Mouse (Mus musculus): ENCODE data around the gene 2610528J11Rik. TPM values are rescaled to one million over a fixed set of nuclear protein-coding genes. Genes with fewer than 3 reads are reported as not detected.
"Not testable (repeated sequence)": the region's sequence is repeated elsewhere in the genome, so short reads cannot be mapped to it uniquely, and the experiment has no call there.

Gene 2610528J11Rik
- polyA plus RNA-seq (2015; fragmentation: Nextera tagmentation; extraction: Ambion mirVana), result not detected in 2 replicates

DNA sequence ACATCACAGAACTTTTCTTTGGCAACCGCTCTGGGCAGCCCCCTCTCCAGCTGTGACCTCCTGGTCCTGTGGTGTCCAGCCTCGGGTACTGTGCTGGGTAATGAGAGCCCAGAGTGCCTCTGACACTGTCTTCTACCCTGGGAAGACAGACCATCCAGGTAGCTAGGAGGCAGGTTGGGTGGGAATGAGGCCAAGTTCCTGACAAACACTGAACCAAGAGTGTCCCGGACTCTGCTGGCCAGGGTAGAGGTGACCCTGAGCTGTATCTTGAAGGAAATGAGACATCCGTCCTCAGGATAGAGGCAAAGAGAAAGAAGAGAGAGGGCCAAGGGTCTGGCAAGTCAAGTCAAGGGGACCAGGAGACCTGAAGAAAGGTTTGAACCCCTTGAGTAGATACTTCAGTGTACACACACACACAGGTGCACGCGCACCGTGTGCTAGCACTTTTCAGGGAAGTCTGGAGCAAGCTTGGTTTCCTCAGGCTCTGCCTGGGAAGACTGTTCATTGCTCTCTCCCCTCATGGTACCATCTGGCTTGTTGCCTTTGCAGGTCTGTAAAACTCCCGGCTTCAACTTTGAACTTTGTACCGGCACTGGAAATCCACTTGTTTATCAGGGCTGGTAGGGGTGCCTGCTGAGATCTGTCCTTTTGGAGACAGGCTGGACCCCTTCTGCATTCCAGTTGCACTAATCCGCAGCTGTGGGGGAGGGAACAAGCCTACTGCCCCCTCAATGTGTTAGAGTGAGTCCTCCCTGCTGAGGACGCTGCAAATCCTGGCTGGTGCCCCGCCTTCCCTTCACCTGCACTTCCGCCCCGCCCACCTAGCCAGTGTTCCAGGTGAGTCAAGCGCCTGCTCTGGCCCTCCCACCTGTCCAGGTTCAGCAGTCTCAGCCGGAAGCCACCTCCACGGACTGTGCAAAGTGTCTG, at the start of gene 2610528J11Rik:
TSS of gene 2610528J11Rik (plus strand) at position 592 of the 927 bp plus-strand sequence.
- no peaks in the 10 kb centered on the region for H3K9me3 ChIP-seq (ENCODE audit: control insufficient read depth, low read length)
- H3K4me1 ChIP-seq (ENCODE audit: control insufficient read depth, insufficient read depth, low read depth, low read length), result no peaks in the 10 kb centered on the region
- H3K27ac ChIP-seq (ENCODE audit: low read depth, low read length), result no peak within 1 kb of the TSS
- H3K4me2 ChIP-seq (ENCODE audit: low read length), result no peak within 1 kb of the TSS
- H3K27me3 ChIP-seq (replicated peaks; ENCODE audit: control insufficient read depth, insufficient read depth, low read length), result no peaks in the 10 kb centered on the region
- no peak for ATAC-seq
- no peak within 1 kb of the TSS for H3K9ac ChIP-seq (ENCODE audit: low read depth, low read length)
- no peaks in the 10 kb centered on the region for H3K36me3 ChIP-seq (ENCODE audit: control insufficient read depth, insufficient read depth, low read length)
- no peak within 1 kb of the TSS for H3K4me3 ChIP-seq (ENCODE audit: low read length)
- 44% methylated on average over 17 of the region's 17 CpGs for WGBS

DNA sequence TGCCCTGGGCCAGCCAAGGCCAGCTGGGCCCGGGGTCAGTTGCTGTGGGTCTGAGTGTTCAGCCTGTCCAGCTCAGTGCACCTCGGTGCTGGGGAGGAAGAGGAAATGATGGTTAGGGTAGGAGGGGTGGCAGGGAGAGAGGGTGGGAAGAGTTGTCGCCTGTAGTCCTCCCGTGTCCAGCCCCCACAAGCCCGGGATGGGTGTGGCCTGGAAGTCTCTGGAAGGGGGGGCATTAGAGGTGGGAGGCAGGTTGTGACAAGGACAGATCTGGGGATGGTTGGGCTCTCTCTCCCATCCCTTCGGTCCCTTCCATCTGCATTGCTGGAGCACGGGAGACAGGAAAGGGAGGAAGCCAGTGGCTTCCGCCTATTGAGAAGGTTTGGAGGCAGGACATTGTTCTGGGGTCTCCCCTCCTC, 37.1 kb upstream of the 2610528J11Rik start, which contains the start of gene Tie1:
TSS of gene Tie1 (minus strand) at position 345 of the 416 bp plus-strand sequence.
- H3K4me3 ChIP-seq (ENCODE audit: low read length), result no peak within 1 kb of the TSS
- H3K4me1 ChIP-seq (ENCODE audit: control insufficient read depth, insufficient read depth, low read depth, low read length), result no peaks in the 10 kb centered on the region
- H3K27me3 ChIP-seq (replicated peaks; ENCODE audit: control insufficient read depth, insufficient read depth, low read length), result no peaks in the 10 kb centered on the region
- H3K36me3 ChIP-seq (ENCODE audit: control insufficient read depth, insufficient read depth, low read length), result no peaks in the 10 kb centered on the region
- ATAC-seq, result no peak
- no peak within 1 kb of the TSS for H3K9ac ChIP-seq (ENCODE audit: low read depth, low read length)
- H3K27ac ChIP-seq (ENCODE audit: low read depth, low read length), result no peak within 1 kb of the TSS
- H3K9me3 ChIP-seq (ENCODE audit: control insufficient read depth, low read length), result no peaks in the 10 kb centered on the region
- no peak within 1 kb of the TSS for H3K4me2 ChIP-seq (ENCODE audit: low read length)
- WGBS, result 80% methylated on average over 8 of the region's 8 CpGs

DNA sequence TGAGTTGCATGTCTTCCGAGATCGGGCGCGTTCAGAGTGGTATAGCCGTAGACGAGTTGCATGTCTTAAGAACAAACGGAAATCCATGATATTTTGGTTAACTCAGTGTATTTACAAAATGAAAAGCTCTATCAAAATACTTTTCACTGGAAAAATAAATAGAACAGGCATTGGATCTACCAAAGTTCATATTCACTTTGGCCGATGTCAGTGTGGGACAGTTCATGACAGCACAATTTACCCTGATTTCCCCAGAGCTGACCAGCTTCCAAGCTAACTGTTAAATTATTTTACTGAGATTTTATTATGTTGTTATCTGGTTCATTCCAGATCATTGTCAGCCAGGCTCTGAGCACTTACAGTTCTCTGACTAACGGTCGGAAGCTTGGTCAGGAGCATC, 36.3 kb upstream of the 2610528J11Rik start:
- Histone ChIP-seq H3K27ac (ENCODE audit: low read depth, low read length) (no peak overlapping the region), H3K4me1 (ENCODE audit: control insufficient read depth, insufficient read depth, low read depth, low read length) (no peaks in the 10 kb centered on the region), H3K27me3 (replicated peaks; ENCODE audit: control insufficient read depth, insufficient read depth, low read length) (no peaks in the 10 kb centered on the region), H3K9ac (ENCODE audit: low read depth, low read length) (no peak overlapping the region), H3K4me2 (ENCODE audit: low read length) (no peak overlapping the region), H3K4me3 (ENCODE audit: low read length) (no peak overlapping the region), H3K9me3 (ENCODE audit: control insufficient read depth, low read length) (no peaks in the 10 kb centered on the region), H3K36me3 (ENCODE audit: control insufficient read depth, insufficient read depth, low read length) (no peaks in the 10 kb centered on the region)
- no peak for ATAC-seq
- 87% methylated on average over 10 of the region's 10 CpGs for WGBS

DNA sequence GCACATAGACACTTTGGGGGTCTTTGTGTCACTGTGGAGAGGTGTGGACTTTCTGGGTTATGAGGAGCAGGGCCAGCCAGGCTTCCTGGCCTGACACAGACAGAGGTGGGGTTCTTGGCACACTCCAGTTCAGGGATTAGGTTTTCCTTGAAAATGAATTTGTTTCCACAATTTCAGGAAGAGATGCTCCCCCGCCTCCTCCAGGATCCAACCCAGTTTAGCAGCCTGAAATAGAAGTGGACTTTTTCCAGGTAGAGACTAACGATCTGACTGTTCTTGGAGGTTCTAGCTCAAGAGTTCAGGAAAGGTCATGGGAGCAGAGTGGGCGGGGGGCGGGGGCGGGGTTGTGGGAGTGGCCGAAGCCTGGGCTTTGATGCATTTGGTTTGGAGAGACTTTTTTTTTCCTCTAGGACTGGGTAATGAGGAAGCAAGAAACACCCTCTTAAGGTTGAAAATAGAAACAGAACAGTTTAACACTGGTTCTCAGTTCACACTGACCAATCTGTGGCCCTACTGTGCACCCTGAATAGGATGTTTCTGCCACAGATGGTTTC, 26.6 kb upstream of the 2610528J11Rik start:
- Histone ChIP-seq H3K27me3 (replicated peaks; ENCODE audit: control insufficient read depth, insufficient read depth, low read length) (no peaks in the 10 kb centered on the region), H3K36me3 (ENCODE audit: control insufficient read depth, insufficient read depth, low read length) (no peaks in the 10 kb centered on the region), H3K4me1 (ENCODE audit: control insufficient read depth, insufficient read depth, low read depth, low read length) (no peaks in the 10 kb centered on the region), H3K9me3 (ENCODE audit: control insufficient read depth, low read length) (no peaks in the 10 kb centered on the region), H3K4me3 (ENCODE audit: low read length) (no peak overlapping the region), H3K9ac (ENCODE audit: low read depth, low read length) (no peak overlapping the region), H3K4me2 (ENCODE audit: low read length) (no peak overlapping the region), H3K27ac (ENCODE audit: low read depth, low read length) (no peak overlapping the region)
- WGBS, result 45% methylated on average over 6 of the region's 6 CpGs
- no peak for ATAC-seq

DNA sequence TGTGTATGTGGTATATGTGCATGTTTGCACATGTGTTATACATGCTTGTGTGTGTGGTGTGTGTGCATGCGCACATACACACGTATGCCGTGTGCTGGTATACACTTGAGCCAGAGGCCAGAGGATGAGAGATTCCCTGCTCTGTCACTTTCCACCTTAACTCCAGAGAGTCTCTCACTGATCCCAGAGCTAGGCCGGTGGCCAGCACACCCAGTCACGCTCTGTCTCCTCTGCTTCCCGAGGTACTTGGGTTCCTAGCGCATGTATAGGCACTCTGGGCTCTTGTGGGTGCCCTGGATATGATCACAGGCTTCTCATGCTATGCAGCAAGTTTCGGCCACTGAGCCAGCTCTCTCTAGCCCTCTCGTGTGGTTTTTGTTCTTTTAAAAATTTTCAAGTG, 26.0 kb upstream of the 2610528J11Rik start:
- ATAC-seq, result no peak
- WGBS, result 65% methylated on average over 9 of the region's 9 CpGs

DNA sequence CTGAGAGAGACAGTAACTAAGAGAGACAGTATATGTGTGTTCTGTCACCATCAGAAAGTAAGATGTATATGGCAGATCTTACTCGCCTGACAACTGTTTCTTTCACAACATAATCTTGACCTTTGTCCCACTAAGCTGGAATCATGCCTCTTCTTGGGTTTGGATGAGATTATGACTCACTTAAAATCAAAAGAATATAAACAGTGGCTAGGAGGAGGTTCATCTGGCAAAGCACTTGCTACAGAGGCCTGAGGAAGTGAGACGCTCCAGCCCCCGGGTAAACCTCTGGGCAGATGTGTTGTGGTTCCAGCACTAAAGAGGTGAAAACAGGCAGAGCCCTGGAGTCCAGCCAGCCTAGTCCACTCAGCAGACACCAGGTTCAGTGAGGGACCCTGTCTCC, 21.2 kb upstream of the 2610528J11Rik start:
- Histone ChIP-seq H3K9me3 (ENCODE audit: control insufficient read depth, low read length) (no peaks in the 10 kb centered on the region), H3K4me2 (ENCODE audit: low read length) (no peak overlapping the region), H3K4me3 (ENCODE audit: low read length) (no peak overlapping the region), H3K4me1 (ENCODE audit: control insufficient read depth, insufficient read depth, low read depth, low read length) (no peaks in the 10 kb centered on the region), H3K36me3 (ENCODE audit: control insufficient read depth, insufficient read depth, low read length) (no peaks in the 10 kb centered on the region), H3K27me3 (replicated peaks; ENCODE audit: control insufficient read depth, insufficient read depth, low read length) (no peaks in the 10 kb centered on the region), H3K27ac (ENCODE audit: low read depth, low read length) (no peak overlapping the region), H3K9ac (ENCODE audit: low read depth, low read length) (no peak overlapping the region)
- WGBS, result 79% methylated on average over 3 of the region's 3 CpGs
- ATAC-seq, result no peak

More for the DNA sequence above, 26.0 kb upstream of the 2610528J11Rik start:
- no peak overlapping the region for H3K4me2 ChIP-seq (ENCODE audit: low read length)
- no peak overlapping the region for H3K9ac ChIP-seq (ENCODE audit: low read depth, low read length)
- H3K4me3 ChIP-seq (ENCODE audit: low read length), result no peak overlapping the region
- no peaks in the 10 kb centered on the region for H3K4me1 ChIP-seq (ENCODE audit: control insufficient read depth, insufficient read depth, low read depth, low read length)
- no peaks in the 10 kb centered on the region for H3K9me3 ChIP-seq (ENCODE audit: control insufficient read depth, low read length)
- no peak overlapping the region for H3K27ac ChIP-seq (ENCODE audit: low read depth, low read length)
- H3K36me3 ChIP-seq (ENCODE audit: control insufficient read depth, insufficient read depth, low read length), result no peaks in the 10 kb centered on the region
- no peaks in the 10 kb centered on the region for H3K27me3 ChIP-seq (replicated peaks; ENCODE audit: control insufficient read depth, insufficient read depth, low read length)

DNA sequence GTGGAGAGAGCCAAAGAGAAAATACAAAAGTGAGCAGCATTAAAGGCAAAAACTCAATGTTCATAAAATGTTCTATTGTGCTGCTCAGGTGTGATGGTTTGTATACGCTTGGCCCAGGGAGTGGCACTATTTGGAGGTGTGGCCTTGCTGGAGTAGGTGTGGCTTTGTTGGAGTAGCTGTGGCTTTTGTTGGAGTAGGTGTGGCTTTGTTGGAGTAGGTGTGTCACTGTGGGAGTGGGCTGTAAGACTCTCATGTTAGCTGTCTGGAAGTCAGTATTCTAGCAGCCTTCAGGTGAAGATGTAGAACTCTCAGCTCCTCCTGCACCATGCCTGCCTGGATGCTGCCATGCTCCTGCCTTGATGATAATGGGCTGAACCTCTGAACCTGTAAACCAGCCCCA, 19.6 kb upstream of the 2610528J11Rik start:
- not testable (repeated sequence) for H3K9ac ChIP-seq (ENCODE audit: low read depth, low read length); H3K4me3 ChIP-seq (ENCODE audit: low read length); H3K9me3 ChIP-seq (ENCODE audit: control insufficient read depth, low read length); H3K27ac ChIP-seq (ENCODE audit: low read depth, low read length); H3K27me3 ChIP-seq (replicated peaks; ENCODE audit: control insufficient read depth, insufficient read depth, low read length); ATAC-seq; H3K36me3 ChIP-seq (ENCODE audit: control insufficient read depth, insufficient read depth, low read length); H3K4me2 ChIP-seq (ENCODE audit: low read length); H3K4me1 ChIP-seq (ENCODE audit: control insufficient read depth, insufficient read depth, low read depth, low read length)
- 95% methylated on average over 1 of the region's 1 CpGs for WGBS

DNA sequence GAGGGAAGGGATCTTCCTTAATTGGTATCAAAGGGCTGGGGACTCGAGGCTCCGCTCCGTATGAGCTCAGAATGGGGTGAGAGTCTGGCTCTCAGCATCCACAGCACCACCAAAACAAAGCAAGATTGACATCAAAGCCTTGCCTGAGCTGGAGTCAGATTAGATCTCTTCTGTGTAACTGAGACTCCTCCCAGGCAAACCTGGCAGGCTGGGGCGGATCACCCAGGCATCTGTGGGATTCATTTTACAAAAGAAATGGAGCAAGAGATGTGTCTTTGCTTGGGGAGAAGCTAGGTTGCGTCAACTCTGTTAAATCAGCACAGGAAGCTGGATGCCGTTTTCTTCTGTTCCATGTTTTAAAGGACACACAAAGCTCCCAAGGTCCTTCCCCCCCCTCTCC, 17.7 kb upstream of the 2610528J11Rik start:
- ATAC-seq, result no peak
- 10% methylated on average over 6 of the region's 6 CpGs for WGBS
- no peaks in the 10 kb centered on the region for H3K27me3 ChIP-seq (replicated peaks; ENCODE audit: control insufficient read depth, insufficient read depth, low read length)
- no peak overlapping the region for H3K9ac ChIP-seq (ENCODE audit: low read depth, low read length)
- H3K4me1 ChIP-seq (ENCODE audit: control insufficient read depth, insufficient read depth, low read depth, low read length), result peaks cover 4% of the 10 kb centered on the region
- H3K4me3 ChIP-seq (ENCODE audit: low read length), result no peak overlapping the region
- H3K27ac ChIP-seq (ENCODE audit: low read depth, low read length), result no peak overlapping the region
- no peak overlapping the region for H3K4me2 ChIP-seq (ENCODE audit: low read length)
- H3K9me3 ChIP-seq (ENCODE audit: control insufficient read depth, low read length), result no peaks in the 10 kb centered on the region
- H3K36me3 ChIP-seq (ENCODE audit: control insufficient read depth, insufficient read depth, low read length), result no peaks in the 10 kb centered on the region

DNA sequence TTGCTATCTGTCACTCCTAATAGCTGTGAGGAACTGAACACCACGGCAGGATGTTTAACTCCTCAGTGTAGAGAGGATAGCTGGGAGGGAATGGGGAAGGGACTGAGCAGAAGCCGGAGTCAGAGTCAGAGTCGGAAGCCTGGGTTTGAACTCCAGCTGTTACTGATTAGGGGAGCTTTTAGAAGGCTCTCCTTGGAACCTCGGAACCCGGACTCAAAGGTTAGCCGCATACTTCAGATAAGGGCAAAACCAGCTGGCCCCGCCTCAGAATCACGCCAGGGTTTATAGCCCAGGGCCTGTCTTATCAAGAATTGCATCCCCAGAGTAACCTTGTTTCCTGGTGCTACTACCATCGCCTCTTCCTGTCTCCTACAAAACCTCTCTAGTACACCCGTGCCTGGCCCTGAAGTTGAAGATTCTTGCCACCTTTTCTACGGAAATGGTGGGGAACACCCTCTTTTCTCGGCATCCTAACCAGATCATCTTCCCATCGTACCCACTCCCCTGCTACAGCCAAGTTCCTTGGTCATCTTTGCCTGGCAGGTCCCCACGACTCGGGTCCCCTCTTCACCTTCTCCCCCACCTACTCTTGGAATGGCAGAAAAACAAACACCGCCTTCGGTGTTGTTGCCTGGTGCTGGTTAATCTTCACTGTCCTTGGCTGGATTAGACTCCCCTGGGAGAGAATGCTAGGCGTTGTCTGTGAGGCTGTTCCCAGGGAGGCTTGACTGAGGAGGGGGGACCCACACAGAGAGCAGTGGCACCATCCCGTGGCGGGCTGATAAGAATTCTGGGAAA, 9.9 kb upstream of the 2610528J11Rik start:
- no peaks in the 10 kb centered on the region for H3K9me3 ChIP-seq (ENCODE audit: control insufficient read depth, low read length)
- H3K4me2 ChIP-seq (ENCODE audit: low read length), result peak overlapping the region; percentile 11; the same call in 1 of the 2 replicates
- 36% methylated on average over 20 of the region's 20 CpGs for WGBS
- H3K27ac ChIP-seq (ENCODE audit: low read depth, low read length), result no peak overlapping the region
- no peaks in the 10 kb centered on the region for H3K36me3 ChIP-seq (ENCODE audit: control insufficient read depth, insufficient read depth, low read length)
- peaks cover 4% of the 10 kb centered on the region for H3K4me1 ChIP-seq (ENCODE audit: control insufficient read depth, insufficient read depth, low read depth, low read length)
- no peak overlapping the region for H3K4me3 ChIP-seq (ENCODE audit: low read length)
- no peak overlapping the region for H3K9ac ChIP-seq (ENCODE audit: low read depth, low read length)
- ATAC-seq, result no peak
- H3K27me3 ChIP-seq (replicated peaks; ENCODE audit: control insufficient read depth, insufficient read depth, low read length), result no peaks in the 10 kb centered on the region
